Mouse (Mus musculus): ENCODE results near the gene Tmem100.
A peak's percentile ranks its signal among the peaks of the same experiment; 100 is the strongest.

Tmem100 gene

DNA sequence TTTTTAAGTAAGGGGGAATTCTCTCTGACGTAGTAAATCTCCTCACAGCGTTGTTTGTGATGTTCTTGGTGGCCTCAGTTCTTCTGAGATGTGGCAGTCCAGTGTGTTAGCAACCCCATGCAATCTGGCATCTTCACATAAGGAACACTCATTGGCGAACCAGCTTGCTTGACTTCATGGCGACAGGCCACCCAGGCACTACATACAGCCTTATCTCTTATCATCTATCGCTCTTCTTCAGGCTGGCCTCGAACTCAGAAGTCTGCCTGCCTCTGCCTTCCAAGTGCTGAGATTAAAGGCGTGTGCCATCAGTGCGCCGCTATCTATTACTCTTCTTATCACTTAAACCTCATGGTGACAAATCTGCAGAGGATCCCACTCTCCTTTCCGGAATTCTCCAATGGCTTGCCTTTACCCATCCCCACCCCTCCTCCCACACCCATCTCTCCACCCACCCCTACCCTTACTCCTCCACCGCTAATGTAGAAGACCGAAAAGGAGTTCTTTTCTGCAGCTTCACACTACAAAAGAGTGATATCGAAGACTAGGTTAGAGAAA lies at the start of gene Tmem100:
Tmem100 (plus strand) TSS at position 508 of the 558 bp plus-strand sequence.
- no peak for DNase-seq (ENCODE audit: low spot score)

DNA sequence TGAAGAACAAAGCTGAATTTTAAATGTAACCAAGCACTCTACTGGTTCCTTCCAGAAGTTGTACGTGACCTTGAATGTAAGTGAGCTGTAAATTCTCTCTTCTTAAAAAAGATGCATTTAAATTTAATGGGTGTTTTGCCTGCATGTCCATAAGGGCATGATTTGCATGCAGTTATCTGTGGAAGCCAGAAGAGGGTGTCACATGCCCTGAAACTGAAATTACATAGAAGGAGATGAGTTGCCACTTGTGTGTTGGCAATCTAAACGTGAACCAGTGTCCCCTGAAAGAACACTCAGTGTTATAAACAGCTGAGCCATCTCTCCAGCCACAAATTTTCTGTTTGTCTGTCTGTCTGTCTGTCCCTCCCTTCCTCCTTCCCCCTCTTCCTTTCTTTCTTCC lies 47.2 kb upstream of the Tmem100 start:
- no peak for DNase-seq (ENCODE audit: low spot score)

- DNase-seq (ENCODE audit: low spot score): no peak
Observed at GRCm38 (mm10) chr11:89984436-89984835, 45.7 kb upstream of the Tmem100 start.

GRCm38 (mm10) chr11:89985200-89986187 lies 44.7 kb upstream of the Tmem100 start:
- DNase-seq (ENCODE audit: low spot score): no peak

DNA sequence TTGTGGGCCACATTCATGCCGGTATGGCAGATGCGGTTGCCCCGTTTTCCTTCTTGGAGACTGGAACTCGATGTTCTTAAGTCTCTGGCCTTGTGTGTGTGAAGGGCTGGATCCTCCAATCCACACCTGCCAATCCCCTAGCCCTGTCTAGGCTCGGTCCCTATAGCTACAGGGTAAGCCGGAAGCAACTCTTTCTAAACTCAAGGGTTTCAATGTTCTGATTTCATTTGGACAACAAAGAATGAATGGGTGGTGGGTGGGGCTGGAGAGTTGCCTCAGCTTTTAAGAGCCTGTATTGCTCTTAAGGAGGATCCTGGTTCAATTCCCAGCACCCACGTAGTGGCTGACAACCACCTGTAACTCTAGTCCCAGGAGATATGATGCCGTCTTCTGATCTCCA lies 43.6 kb upstream of the Tmem100 start:
- DNase-seq (ENCODE audit: low spot score): no peak

- peak; percentile 75 for DNase-seq (ENCODE audit: low spot score)
Observed at GRCm38 (mm10) chr11:89988936-89989589, 41.1 kb upstream of the Tmem100 start.

DNA sequence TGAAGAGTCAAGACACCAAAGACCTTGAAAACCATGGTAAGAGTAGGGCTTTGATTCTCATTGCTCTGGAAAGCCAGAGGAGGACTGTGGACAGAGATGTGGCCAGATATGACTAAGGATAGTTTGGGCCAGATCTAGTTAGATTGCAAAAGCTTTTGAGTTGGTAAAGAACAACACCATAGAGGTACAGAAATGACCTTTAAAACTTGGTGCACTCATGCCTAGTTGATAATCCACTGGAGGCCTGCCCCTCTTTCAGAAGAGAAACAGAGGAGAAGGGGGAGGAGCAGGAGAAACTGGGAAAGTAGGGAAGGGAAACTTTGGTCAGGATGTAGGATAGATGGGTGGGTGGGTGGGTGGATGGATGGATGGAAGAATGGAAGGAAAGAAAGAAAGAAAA lies 38.5 kb upstream of the Tmem100 start:
- no peak for DNase-seq (ENCODE audit: low spot score)

GRCm38 (mm10) chr11:89994706-89995105 lies 35.4 kb upstream of the Tmem100 start:
- DNase-seq (ENCODE audit: low spot score): no peak

DNA sequence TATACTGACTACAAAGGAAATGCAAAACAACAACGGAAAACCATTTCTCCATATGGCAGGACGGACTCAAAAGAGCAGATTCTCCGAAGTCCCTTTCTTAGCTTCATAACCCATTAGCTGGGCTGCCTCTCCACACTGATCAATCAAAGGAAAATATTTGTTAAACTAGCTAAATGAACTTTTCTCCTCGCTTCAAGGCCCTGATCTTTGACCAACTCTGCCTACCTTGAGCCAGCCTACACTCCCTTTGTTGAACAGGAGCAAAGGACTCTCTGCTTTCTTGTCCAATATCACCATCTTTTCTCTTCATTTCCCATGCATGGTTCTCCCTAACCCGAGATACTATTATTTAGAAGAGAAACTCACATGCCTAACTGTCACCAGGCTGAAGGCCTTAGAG lies 34.6 kb upstream of the Tmem100 start:
- no peak for DNase-seq (ENCODE audit: low spot score)

DNA sequence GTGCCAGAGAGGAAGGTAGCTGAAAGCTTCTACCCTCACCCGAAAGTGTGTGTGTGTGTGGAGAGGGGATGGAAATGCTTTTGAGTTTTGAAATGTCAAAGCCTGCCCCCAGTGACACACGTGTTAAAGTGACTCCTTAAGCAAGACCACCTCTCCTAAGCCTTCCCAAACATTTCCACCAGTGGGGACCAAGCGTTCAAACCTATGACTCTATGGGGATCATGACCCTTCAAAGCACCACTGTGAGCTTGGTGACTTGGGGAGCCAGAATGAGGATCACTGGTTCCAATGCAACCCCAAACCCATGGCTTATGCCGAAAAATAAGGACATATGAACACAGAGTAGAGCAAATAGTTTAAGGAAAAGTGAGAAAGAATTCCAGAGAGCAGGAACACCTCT lies 33.7 kb upstream of the Tmem100 start:
- DNase-seq (ENCODE audit: low spot score): no peak

- no peak for DNase-seq (ENCODE audit: low spot score)
Observed at GRCm38 (mm10) chr11:89996856-89997255, 33.3 kb upstream of the Tmem100 start.

DNA sequence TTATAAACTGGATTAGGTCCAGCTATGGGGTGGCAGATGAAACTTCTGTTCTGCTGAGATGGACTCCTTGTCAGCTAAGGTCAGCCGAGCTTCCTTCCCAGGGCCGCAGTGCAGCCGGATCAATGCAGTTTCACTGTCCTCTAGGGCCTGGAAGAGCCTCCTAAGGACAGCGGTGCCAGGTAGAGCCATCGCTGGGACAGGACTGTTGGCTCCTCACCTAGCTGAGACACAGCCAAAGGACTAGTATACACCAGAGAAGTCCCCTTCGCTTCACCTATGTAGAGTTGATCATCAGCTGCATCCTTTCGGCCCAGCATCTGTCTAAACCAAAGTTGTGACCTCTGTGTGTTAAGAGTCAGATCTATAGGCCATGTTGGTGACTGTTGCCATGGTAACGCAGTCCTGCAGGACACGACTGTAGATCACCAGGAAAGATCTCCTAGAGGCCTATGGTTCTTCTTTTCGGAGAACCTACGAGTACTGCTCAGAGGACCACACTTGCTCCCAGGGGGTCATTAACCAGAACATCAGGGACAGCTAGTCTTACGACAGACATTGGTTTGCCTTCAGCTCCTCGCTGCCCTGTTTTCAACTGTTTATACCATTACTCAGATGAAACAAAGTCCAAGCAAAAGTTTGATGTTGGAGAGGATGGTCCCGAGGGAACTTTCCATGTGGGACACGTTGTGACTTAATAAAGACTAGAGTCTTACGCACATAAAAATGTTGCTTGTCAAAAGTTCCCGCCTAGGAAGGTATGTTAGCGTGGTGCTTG lies 31.0 kb upstream of the Tmem100 start:
- DNase-seq (ENCODE audit: low spot score): no peak

GRCm38 (mm10) chr11:90000666-90001065 lies 29.5 kb upstream of the Tmem100 start:
- DNase-seq (ENCODE audit: low spot score): no peak

GRCm38 (mm10) chr11:90001396-90002230 lies 28.5 kb upstream of the Tmem100 start:
- no peak for DNase-seq (ENCODE audit: low spot score)

GRCm38 (mm10) chr11:90002231-90002986 lies 27.7 kb upstream of the Tmem100 start, which contains the start of gene Pctp:
TSS of gene Pctp (minus strand) at chr11:90002894.
- peak; percentile 71 for DNase-seq (ENCODE audit: low spot score)

- no peak for DNase-seq (ENCODE audit: low spot score)
Observed at GRCm38 (mm10) chr11:90002987-90003348, 27.2 kb upstream of the Tmem100 start.

DNA sequence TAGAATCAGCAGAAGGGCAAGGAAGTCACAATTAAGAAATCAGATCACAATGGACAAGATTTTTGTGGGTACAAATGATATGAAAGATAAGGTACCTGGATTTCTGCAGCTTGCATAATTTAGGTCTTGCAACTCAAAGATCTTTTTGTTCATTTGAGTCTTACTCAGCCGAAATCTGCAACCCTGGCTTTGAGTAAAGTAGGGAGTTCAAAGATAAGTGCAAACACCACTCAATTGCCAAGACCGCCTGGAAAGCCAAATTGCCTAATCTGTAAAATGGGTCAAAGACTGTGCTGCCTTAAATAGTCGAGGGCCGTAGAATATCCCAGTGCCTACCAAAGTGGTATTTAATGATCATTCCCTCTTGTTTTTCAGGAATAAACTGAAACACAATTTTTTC lies 26.8 kb upstream of the Tmem100 start:
- DNase-seq (ENCODE audit: low spot score): no peak

GRCm38 (mm10) chr11:90006111-90006510 lies 24.0 kb upstream of the Tmem100 start:
- no peak for DNase-seq (ENCODE audit: low spot score)

DNA sequence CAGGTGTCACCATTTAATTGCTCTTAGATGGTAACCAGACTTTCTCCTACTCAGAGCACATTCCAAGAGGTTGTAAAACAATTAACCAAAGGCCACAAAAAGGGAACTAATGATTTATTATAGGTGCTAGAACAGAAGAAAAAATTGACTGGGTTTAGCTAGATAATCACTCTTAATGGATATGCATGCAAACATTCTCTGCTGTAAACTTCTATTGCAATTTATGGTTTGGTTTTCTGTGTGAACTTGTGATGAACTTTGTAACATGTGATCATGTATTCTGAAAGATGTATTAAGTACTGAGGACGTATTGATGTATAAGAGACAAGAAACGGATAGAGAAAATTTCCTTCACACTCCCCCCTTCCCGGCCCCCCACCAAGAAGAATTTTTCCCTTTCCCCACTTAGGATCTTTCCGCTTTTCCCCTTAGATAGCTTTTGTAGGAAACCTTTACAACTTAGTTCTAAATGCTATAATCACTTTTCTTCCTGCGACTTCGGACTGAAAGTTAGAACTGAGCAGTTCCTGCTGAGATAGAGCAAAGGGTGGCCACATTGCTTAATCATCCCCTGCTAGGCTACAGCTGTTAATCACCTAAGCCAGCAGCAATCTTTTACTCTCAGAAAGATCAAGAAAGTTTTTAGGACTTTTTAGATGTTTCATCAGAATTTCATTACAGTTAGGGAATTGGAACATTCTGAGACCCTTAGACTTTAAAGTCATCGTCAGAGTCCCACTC lies 22.2 kb upstream of the Tmem100 start:
- DNase-seq (ENCODE audit: low spot score): no peak

DNA sequence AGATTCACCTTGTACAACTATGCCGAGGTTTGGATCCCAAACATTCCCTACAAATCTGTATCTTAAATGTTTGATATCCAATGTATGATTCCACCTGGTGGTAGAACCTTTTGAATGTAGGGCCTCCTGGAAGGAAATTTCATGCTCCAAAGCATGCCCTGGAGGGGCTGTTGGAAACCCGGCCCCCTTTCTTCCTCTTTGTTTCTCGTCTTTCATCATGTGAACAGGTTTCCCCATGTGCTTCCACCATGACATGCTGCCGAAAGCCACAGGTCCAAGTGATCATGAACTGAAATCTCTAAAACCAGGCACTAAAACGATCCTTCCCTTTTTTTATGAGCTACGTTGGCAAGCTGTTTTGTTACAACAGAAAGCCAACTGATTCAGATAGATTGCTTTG lies 16.5 kb upstream of the Tmem100 start:
- no peak for DNase-seq (ENCODE audit: low spot score)
